Mouse (Mus musculus) C2C12 (cell line): Measurements from ENCODE around the gene Metap1d.

Experiments
- CEBPB ChIP-seq: IDR thresholded peaks from one replicate; pipeline ENCODE4 v1.6.1; 2011; ENCODE audit warnings: low read depth, mild to moderate bottlenecking, control low read depth, moderate library complexity
- CTCF ChIP-seq: IDR thresholded peaks from one replicate; pipeline ENCODE4 v1.5.1; 2011; ENCODE audit not compliant: control insufficient read depth, insufficient read depth, insufficient read length
- FOSL1 ChIP-seq: IDR thresholded peaks from one replicate; pipeline ENCODE4 v1.8.0; 2011; ENCODE audit warnings: mild to moderate bottlenecking, low read length; ENCODE audit not compliant: poor library complexity, insufficient read depth, severe bottlenecking
- MAX ChIP-seq: IDR thresholded peaks from one replicate; pipeline ENCODE4 v1.6.1; 2011; ENCODE audit warnings: mild to moderate bottlenecking, control low read depth
- MYOD1 ChIP-seq: IDR thresholded peaks from one replicate; pipeline ENCODE4 v1.6.1; 2011; ENCODE audit warnings: low read depth; ENCODE audit not compliant: control insufficient read depth, insufficient read length
- MYOG ChIP-seq: IDR thresholded peaks from one replicate; pipeline ENCODE4 v1.6.1; 2011; ENCODE audit not compliant: control insufficient read depth, insufficient read length; ENCODE audit errors: extremely low read depth
- USF1 ChIP-seq: IDR thresholded peaks from one replicate; pipeline ENCODE4 v1.6.1; 2011; ENCODE audit warnings: low read depth, mild to moderate bottlenecking, control low read depth, moderate library complexity

- no peak for TF ChIP-seq CTCF
- no peak for TF ChIP-seq MYOG
- TF ChIP-seq CEBPB: no peak
- no peak for TF ChIP-seq MYOD1
- no peak for TF ChIP-seq MAX
- no peak for TF ChIP-seq USF1
- TF ChIP-seq FOSL1: no peak
Observed at GRCm38 (mm10) chr2:71443376-71443775, 9.7 kb upstream of the Metap1d start.
